Comparison of ENCODE assay signal across 20 mouse cellular contexts in genomic region chr17:75018142-75018541, GRCm38 (mm10). TPM values are rescaled to one million over a fixed set of nuclear protein-coding genes. Genes with fewer than 3 reads are reported as not detected.
DNase-seq lines count a peak whose midpoint lies in the region; ATAC-seq lines count a peak whose summit lies in the region.
"Had no signal": no experiment of that assay in that cellular context is flagged by ENCODE, and none has a peak within 500 bp of the region (broad histone marks: within the 10 kb centered on the region; RNA-seq: fewer than 3 reads in every experiment).

No protein-coding gene starts in this region.

- no peak overlapping the region for H3K4me2 ChIP-seq in midbrain, embryonic 11.5 days
- H3K4me2 ChIP-seq in midbrain, embryonic 13.5 days (replicated peaks), result no peak overlapping the region
- H3K4me2 ChIP-seq: embryonic facial prominence, embryonic 12.5 days; hindbrain, embryonic 12.5 days had no signal

- 96% methylated on average over 5 of the region's 5 CpGs for WGBS in midbrain, embryonic 11.5 days
- 92% methylated on average over 5 of the region's 5 CpGs for WGBS in midbrain, embryonic 13.5 days

- no peak overlapping the region for H3K4me3 ChIP-seq in midbrain, embryonic 11.5 days (ENCODE audit: low read depth, low read length)
- H3K4me3 ChIP-seq in midbrain, embryonic 13.5 days (replicated peaks), result no peak overlapping the region
- H3K4me3 ChIP-seq: embryonic facial prominence, embryonic 12.5 days; erythroblast, embryonic 14.5 days; forebrain, embryonic 10.5 days; heart, embryonic 10.5 days; hindbrain, embryonic 12.5 days had no signal

- no peak overlapping the region for H3K9ac ChIP-seq in midbrain, embryonic 11.5 days (ENCODE audit: low read length)
- H3K9ac ChIP-seq in midbrain, embryonic 13.5 days (replicated peaks), result no peak overlapping the region
- H3K9ac ChIP-seq: embryonic facial prominence, embryonic 12.5 days; hindbrain, embryonic 12.5 days had no signal

- H3K4me1 ChIP-seq in midbrain, embryonic 11.5 days (ENCODE audit: control insufficient read depth, insufficient read depth, low read length), result peaks cover 7% of the 10 kb centered on the region; the same call in 1 of the 2 replicates
- H3K4me1 ChIP-seq in midbrain, embryonic 13.5 days (replicated peaks), result peaks cover 11% of the 10 kb centered on the region

- DNase-seq in adrenal gland, postnatal 10 days, result peak; percentile 16
- DNase-seq in adrenal gland, postnatal 4 days (ENCODE audit: low spot score in 2 of 2), result no peak
- peak; percentile 94 for DNase-seq in heart, adult 11 months
- DNase-seq in heart, adult 8-10 months (ENCODE audit: low spot score), result no peak
- peak; percentile 44 for DNase-seq in midbrain, embryonic 11.5 days (ENCODE audit: low spot score, missing footprints)
- DNase-seq: adrenal gland, adult 2 months; cerebellum, adult 11 months; cerebellum, adult 8-10 months; gastrocnemius, postnatal 14 days had no signal

- no peaks in the 10 kb centered on the region for H3K9me3 ChIP-seq in midbrain, embryonic 11.5 days (ENCODE audit: control insufficient read depth, low read length)
- H3K9me3 ChIP-seq in midbrain, embryonic 13.5 days, result no peaks in the 10 kb centered on the region
- H3K9me3 ChIP-seq: embryonic facial prominence, embryonic 12.5 days; forebrain, embryonic 10.5 days; heart, embryonic 10.5 days; hindbrain, embryonic 12.5 days had no signal

- ATAC-seq in midbrain, embryonic 11.5 days (ENCODE audit: low FRiP score), result no peak
- no peak for ATAC-seq in midbrain, embryonic 13.5 days
- no peak for ATAC-seq in CD4-positive, CD25-positive, alpha-beta regulatory T cell, adult 4 months
- ATAC-seq: activated CD4-positive, CD25-positive, alpha-beta regulatory T cell, adult 4 months; hindbrain, embryonic 16.5 days; Patski had no signal

- no peaks in the 10 kb centered on the region for H3K27me3 ChIP-seq in midbrain, embryonic 11.5 days (ENCODE audit: control insufficient read depth, insufficient read depth, low read length)
- no peaks in the 10 kb centered on the region for H3K27me3 ChIP-seq in midbrain, embryonic 13.5 days
- H3K27me3 ChIP-seq: embryonic facial prominence, embryonic 12.5 days; hindbrain, embryonic 12.5 days; Patski had no signal

- no peaks in the 10 kb centered on the region for H3K36me3 ChIP-seq in midbrain, embryonic 11.5 days (ENCODE audit: control insufficient read depth, insufficient read depth, low read length)
- H3K36me3 ChIP-seq in midbrain, embryonic 13.5 days, result no peaks in the 10 kb centered on the region
- H3K36me3 ChIP-seq: forebrain, embryonic 10.5 days; hindbrain, embryonic 12.5 days had no signal

- H3K27ac ChIP-seq in midbrain, embryonic 11.5 days (ENCODE audit: low read depth, low read length), result no peak overlapping the region
- no peak overlapping the region for H3K27ac ChIP-seq in midbrain, embryonic 13.5 days
- H3K27ac ChIP-seq: embryonic facial prominence, embryonic 12.5 days; forebrain, embryonic 10.5 days; heart, embryonic 10.5 days; hindbrain, embryonic 12.5 days had no signal

RNA-seq across cellular contexts. Expression of gene Ltbp1, which starts 12.8 kb away (rescaled TPM):
- total RNA-seq in adrenal gland, postnatal 10 days (2021), result 10 to 100 TPM; 18.7 to 19.0 TPM
- total RNA-seq in adrenal gland, postnatal 4 days (2021), result 10 to 100 TPM; 26.8 to 39.2 TPM
- 10 to 100 TPM; 35.7 to 46.0 (median 42.1) TPM for total RNA-seq in heart, adult 8-10 months (2022)
- polyA plus RNA-seq in midbrain, embryonic 11.5 days (2014; fragmentation: Nextera tagmentation; extraction: Ambion mirVana), result 5.5 and 6.2 TPM in 2 replicates
- 2.6 and 2.7 TPM in 2 replicates for polyA plus RNA-seq in midbrain, embryonic 13.5 days (2015; fragmentation: Nextera tagmentation; extraction: Ambion mirVana)
- under 1 TPM in 1 of 2 experiments, not detected in 1; 0.20 TPM for polyA plus RNA-seq in CD4-positive, CD25-positive, alpha-beta regulatory T cell, adult 4 months (2017; shearing (Covaris generic))
- total RNA-seq: granulocyte monocyte progenitor cell, adult 5-6 weeks had no signal

Comparison
In these comparisons a context has a peak if more than half of its experiments do, and no peak if none do; other contexts are left out.
1. DNase-seq: peak in adrenal gland, postnatal 10 days (single experiment), heart, adult 11 months (single experiment) and midbrain, embryonic 11.5 days (single experiment); none in adrenal gland, postnatal 4 days (0 of 2) and heart, adult 8-10 months (single experiment).